Mouse (Mus musculus) yolk sac, embryonic 10.5 days (tissue): Measurements from ENCODE around the gene Prdm12.
"Not testable (repeated sequence)": the region's sequence is repeated elsewhere in the genome, so short reads cannot be mapped to it uniquely, and the experiment has no call there.

Experiments used
- DNase-seq: peaks from one replicate; pipeline ENCODE4 v3.0.0-alpha.2; 2017; ENCODE audit warnings: low spot score

Gene Prdm12

GRCm38 (mm10) chr2:31641929-31642328, 2.1 kb downstream of the Prdm12 start:
- no peak for DNase-seq

GRCm38 (mm10) chr2:31653971-31654853, 14.4 kb downstream of the Prdm12 start:
- no peak for DNase-seq

DNA sequence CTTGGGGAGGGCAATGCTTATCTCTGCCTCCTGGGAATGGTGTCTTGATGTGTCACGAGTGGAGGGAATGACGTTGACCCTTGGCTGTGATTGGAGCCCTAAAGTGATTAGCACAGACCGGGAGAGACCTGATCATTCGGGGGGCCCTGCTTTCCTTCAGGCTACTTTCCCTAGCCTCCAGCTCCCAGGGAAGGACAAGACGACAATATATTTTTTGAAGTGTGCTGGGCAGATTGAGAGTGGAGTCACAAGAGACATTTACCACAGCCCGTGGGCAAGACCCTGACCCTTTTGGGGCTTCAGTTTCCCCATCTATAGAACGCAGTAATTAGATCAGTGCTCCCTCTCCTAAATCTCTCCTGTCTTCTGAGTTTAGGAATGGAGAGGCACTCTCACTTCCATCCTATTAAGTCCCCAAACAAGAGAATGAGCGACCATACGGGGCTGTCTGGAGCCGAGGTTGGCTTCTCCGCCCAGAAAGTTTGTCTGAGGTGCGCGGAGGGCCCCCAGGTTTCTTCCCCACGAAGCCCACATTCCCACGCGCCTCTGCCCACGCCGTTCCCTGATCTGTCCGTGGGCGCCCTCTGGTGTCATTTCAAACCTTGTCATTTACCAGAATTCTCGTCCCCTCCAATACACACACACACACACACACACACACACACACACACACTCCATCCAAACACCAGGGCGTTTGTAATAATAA, 15.2 kb downstream of the Prdm12 start:
- DNase-seq, result no peak

GRCm38 (mm10) chr2:31656374-31656773, 16.5 kb downstream of the Prdm12 start:
- no peak for DNase-seq

DNA sequence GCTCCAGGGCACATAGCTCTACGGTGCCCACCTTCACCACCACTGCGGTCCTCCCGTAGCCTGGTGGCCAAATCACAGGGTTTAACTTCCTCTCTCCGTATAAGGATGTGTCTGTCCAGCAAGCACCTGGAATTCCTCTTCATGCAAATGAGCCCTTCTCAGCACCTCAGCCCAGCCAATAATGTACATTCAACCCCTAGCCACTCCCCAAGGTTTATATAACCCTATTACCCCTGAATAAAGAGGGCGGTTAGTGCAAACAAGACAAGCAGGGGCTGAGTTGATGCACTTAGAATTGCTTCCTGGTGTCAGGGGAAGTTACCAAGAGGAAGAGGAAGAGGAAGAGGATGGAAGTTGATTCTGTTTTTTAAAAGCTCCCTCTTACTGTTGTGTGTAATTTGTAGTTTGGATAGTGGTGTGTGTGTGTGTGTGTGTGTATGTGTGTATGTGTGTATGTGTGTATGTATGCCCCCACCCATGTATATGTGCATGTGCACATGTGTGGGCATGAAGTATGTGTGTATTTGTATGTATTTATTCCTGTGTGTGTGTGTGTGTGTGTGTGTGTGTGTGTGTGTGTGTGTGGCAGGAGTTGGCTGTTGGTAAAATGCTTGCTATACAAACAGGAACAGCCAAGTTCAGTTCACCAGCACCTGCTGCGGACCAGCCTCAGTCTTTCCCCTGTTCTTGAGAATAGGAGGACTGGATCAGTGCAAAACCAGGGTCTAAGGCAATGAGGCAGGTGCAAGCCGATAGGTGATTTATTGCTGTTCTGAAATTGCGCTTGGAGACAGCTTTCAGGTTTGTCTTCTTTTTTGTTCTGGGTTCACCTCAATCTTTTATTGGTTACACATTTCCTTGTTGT, 23.3 kb downstream of the Prdm12 start:
- DNase-seq, result no peak

GRCm38 (mm10) chr2:31663804-31664180, 24.0 kb downstream of the Prdm12 start:
- no peak for DNase-seq

DNA sequence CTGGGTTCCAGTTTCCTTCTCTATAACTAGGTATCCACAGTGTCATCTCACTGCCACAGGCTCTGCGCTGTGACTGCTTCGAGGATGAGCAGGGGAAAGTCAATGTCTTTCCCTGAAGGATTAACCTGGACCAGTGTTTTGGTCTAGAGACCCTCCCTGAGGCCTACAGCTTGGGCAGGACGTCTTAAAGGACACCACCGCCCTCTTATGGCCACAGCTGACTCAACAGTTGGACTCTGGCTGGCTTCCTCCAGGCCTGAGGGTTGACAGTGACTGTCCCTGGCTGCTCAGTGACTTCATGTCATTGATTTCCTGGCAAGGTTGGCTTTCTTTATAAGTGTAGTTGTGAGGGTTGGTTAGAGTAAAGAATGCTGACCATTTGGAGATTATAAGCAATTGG, 27.5 kb downstream of the Prdm12 start:
- DNase-seq, result no peak

DNA sequence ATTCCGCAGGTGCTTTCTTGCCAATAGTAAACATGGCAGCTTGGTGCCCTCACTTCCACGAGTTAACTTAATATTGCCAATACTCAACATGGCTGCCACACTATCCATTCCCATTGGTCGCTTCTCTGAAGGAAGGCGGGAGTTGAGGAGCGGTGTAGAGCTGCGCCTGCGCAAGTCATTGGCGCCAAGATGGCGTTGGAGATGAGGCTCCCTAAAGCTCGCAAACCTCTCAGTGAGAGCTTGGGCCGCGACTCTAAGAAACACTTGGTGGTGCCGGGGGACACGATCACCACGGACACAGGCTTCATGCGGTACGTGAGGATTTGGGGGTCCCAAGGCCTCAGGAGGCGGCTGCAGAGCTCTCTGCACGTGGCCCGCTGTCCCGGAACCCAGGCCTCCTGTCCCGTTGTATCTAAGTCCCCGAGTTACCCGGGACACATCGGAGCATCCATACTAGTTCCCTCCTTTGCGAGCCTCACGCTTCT, 30.8 kb downstream of the Prdm12 start, which contains the start of gene Exosc2:
Gene Exosc2, plus strand, starts transcription at position 165 of the 485 bp plus-strand sequence.
- peak; percentile 92 for DNase-seq

DNA sequence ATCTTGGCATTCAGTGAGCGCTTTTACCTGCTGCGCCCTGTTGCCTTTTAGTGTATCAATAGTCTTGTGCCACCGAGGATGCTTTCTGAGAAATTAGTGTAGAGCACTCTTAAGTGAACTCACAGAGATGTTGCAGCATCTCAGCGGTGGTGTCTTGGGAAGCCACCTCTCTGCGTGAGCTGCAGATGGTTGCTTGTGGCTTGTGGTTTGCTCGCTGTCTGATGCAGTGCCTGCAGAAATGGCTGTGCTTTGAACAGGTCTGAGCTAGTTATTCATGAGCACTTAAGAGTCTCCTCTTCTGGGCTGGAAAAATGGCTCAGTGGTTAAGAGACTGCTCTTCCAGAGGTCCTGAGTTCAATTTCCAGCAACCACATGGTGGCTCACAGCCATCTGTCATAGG, 38.8 kb downstream of the Prdm12 start:
- DNase-seq, result no peak

DNA sequence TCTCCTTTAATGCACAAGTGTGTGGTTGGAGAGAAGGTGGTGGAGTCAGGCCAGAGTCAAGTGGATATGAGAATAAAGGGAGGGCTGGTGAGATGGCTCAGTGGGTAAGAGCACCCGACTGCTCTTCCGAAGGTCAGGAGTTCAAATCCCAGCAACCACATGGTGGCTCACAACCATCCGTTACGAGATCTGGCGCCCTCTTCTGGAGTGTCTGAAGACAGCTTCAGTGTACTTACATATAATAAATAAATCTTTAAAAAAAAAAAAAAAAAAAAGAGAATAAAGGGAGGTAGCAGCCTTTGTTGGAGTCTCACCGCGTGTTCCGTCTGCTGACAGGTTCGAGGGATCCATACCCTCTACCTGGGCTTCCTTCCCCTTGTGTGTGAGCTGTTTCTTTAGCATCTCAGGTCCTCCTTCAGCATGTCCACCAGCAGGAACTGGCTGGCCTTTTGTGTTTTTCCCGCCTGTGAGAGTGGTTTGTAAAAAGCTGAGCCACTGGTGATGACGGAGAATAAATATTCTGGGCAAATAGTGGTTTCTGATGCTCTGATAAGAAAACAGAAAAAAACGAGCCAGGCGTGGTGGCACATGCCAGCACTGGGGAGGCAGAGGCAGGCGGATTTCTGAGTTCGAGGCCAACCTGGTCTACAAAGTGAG, 41.3 kb downstream of the Prdm12 start:
- DNase-seq, result not testable (repeated sequence)

- DNase-seq, result no peak
These were observed 41.9 kb downstream of the Prdm12 start for GRCm38 (mm10) chr2:31681731-31682235.

DNA sequence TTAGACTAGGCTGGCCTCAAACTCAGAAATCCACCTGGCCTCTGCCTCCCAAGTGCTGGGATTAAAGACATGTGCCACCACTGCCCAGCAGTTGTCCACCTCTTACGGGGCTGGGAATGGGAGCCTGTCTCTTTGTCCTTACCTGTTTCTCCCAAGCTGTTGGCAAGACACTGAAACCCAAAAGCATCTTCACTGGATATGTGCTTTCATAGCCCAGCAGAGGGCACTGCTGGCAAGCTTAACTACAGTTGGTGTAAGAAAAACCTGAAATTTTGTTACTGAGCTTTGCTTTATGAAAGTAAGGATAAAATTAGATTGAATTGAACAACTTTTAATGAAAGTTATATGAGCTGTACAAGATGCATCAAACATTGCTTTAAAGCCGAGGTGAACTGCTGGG, 43.8 kb downstream of the Prdm12 start:
- peak; percentile 30 for DNase-seq

- DNase-seq, result peak; percentile 98
These were observed 48.5 kb downstream of the Prdm12 start, which contains the start of gene Abl1 for GRCm38 (mm10) chr2:31688074-31688925. Gene Abl1 (plus strand): TSS chr2:31688376.

DNA sequence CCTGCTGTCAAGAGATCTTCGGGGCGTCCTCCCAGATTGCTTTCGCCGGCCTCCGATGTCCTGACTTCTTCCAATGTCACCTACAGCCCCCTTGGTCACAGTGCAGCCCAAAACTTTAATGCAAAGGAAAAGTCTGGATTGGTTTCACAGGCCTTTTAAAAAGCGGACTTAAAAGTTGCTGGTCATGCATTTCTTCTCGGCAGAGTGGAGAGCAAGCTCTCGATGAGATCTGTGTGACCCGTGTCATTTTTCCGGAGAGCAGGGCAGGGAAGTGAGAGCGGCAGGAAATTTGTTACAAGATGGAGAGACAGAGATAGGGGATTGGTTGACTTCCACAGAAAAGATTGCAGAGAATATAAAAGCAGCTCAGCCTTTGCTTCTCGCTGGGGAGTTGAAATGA, 49.2 kb downstream of the Prdm12 start:
- DNase-seq, result peak; percentile 40

DNA sequence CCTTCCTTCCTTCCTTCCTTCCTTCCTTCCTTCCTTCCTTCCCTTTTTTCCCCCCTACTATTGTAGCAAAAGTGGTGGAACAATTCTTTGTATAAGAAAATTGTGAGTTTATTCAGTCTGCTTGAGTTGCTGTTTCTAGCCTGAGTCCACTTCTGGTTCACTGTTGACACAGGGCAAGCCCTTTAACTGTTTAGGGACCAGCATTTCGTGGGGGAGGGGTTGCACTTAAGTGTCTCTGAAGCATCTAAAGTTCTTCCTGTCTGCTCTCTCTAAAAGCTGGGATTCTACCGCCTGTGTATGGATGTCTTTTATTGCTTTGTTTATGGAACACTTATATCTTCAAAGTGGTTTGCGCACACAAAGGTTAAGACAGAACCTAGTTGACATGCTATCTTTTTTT, 50.2 kb downstream of the Prdm12 start:
- DNase-seq, result peak; percentile 48

DNA sequence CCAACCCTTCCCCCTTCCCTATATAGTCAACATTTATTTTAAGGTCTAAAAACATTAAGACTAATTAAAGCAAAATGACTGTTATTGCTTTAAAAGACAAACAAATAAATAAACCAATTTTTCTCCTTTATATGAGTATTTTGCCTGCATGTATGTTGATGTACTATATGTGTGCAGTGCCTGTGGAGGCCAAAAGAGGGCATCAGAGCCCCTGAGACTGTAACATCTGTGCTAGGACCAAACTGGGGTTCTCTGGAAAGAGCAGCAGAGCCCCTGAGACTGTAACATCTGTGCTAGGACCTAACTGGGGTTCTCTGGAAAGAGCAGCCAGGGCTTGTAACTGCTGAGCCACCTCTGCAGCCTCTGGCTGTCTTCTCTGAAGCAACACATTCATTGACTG, 58.4 kb downstream of the Prdm12 start:
- no peak for DNase-seq

DNA sequence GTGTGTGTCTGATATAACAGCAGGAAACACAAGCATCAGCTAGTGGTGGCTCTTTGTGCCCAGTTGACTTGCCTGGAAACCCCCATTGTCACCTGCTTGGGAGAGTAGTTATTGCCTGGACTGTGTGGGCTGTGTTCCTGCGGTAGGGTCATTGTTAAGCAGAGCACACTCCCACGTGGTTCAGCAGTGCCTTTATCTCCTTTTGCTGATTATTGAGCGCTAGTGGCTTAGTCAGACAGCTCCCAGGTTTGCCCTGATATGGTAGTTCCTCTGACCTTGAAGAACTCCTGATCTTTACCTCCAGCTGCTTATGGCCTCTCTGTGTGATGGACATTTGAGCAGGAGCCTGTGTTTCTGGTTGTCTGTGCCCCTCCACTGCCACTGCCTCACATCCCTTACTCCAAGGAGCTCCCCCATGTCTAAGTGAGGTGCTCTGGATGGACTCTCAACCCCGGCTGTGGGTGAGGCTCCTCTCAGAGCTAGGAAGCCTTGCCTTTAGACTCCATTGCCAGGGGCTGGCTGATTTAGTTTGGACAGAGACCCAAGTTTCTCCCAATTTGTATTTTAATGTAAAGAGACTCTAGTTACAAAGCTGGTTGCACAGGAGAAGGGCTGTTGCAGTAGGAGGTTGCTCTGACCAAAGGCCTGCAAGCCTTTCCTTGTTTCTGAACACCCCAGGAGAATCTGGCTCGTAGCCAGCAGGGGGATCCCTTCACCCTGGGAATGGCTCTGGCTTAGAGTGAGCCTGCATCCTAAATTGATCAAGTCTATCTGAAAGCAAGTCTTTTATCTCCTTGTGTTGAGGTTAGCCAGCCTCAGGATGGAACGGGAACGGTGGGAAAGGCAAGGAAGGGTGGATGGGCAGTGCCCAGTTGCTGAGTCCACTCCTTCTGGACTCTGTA, 61.0 kb downstream of the Prdm12 start:
- peak; percentile 52 for DNase-seq

DNA sequence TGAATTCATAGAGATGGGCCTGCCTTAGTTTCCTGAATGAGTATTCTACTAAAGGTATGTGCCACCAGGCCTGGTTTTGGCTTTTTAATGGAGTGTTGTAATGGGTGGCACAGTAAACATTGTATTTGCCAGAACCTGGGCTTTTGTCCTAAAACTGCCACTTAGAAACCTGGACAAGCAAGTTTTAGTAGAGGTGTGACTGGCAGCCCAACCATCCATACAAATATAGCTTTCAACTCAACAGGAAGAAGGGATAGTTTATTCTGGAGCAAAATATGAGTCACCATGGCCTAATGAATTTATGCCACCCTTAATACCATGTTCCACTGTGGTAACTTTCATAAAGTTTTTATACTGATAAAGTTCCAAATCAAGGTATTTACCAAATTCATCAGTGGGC, 63.4 kb downstream of the Prdm12 start:
- DNase-seq, result no peak
